Mouse (Mus musculus) kidney, adult 2 months (tissue): ENCODE results near the gene Hdac4.

Source experiments
- CTCF ChIP-seq: fragments of 200-500 bp; conservative IDR thresholded peaks from 2 replicates; pipeline ENCODE4 v1.5.1; 2011; ENCODE audit warnings: low read depth, mild to moderate bottlenecking, control low read depth, low read length, moderate library complexity, mixed read lengths; ENCODE audit not compliant: insufficient read depth, insufficient read length
- POLR2A ChIP-seq: fragments of 200-500 bp; IDR thresholded peaks from one replicate; pipeline ENCODE4 v1.6.1; 2011; ENCODE audit warnings: low read depth, low read length, control low read depth

GRCm38 (mm10) chr1:92181970-92182369, 13.5 kb downstream of the Hdac4 start:
- TF ChIP-seq CTCF (no peak), POLR2A (no peak)
